Mouse (Mus musculus) frontal cortex, postnatal 36 days (tissue): ENCODE measurements around the gene Il12a.

Experiments used
- DNase-seq, 2 experiments: peaks; one replicate each; pipeline ENCODE4 v3.0.0; 2022; ENCODE audit warnings: low spot score in 2 of 2

Gene Il12a

GRCm38 (mm10) chr3:68690344-68690743 lies at the start of gene Il12a:
Il12a (plus strand) TSS chr3:68690644.
- no peak for DNase-seq

- DNase-seq, result no peak
These were observed 47.5 kb upstream of the Il12a start for GRCm38 (mm10) chr3:68642935-68643334.

- DNase-seq, result peak in 1 of 2 experiments; percentile 67
These were observed 43.9 kb upstream of the Il12a start for GRCm38 (mm10) chr3:68646387-68647130.

GRCm38 (mm10) chr3:68647282-68647681 lies 43.2 kb upstream of the Il12a start:
- no peak for DNase-seq

- no peak for DNase-seq
These were observed 40.2 kb upstream of the Il12a start for GRCm38 (mm10) chr3:68650251-68650650.

GRCm38 (mm10) chr3:68656607-68657352 lies 33.7 kb upstream of the Il12a start:
- no peak for DNase-seq

GRCm38 (mm10) chr3:68657589-68658245 lies 32.7 kb upstream of the Il12a start:
- no peak for DNase-seq

- DNase-seq, result no peak
These were observed 30.4 kb upstream of the Il12a start for GRCm38 (mm10) chr3:68659996-68660395.

GRCm38 (mm10) chr3:68660538-68660937 lies 29.9 kb upstream of the Il12a start:
- peak in 1 of 2 experiments; percentile 36 for DNase-seq

GRCm38 (mm10) chr3:68662386-68662785 lies 28.1 kb upstream of the Il12a start:
- DNase-seq, result no peak

GRCm38 (mm10) chr3:68664337-68664736 lies 26.1 kb upstream of the Il12a start:
- no peak for DNase-seq

- DNase-seq, result no peak
These were observed 24.1 kb upstream of the Il12a start for GRCm38 (mm10) chr3:68666377-68666776.

- DNase-seq, result no peak
These were observed 22.6 kb upstream of the Il12a start for GRCm38 (mm10) chr3:68667852-68668251.

- DNase-seq, result no peak
These were observed 20.9 kb upstream of the Il12a start for GRCm38 (mm10) chr3:68669418-68669974.

GRCm38 (mm10) chr3:68674721-68675120 lies 15.7 kb upstream of the Il12a start:
- DNase-seq, result no peak

- DNase-seq, result peak in 1 of 2 experiments; percentile 79
These were observed 15.1 kb upstream of the Il12a start for GRCm38 (mm10) chr3:68675216-68675835.

GRCm38 (mm10) chr3:68675980-68676678 lies 14.3 kb upstream of the Il12a start:
- no peak for DNase-seq

- DNase-seq, result peak; percentile 81 to 90
These were observed 13.6 kb upstream of the Il12a start for GRCm38 (mm10) chr3:68676831-68677303.

- no peak for DNase-seq
These were observed 11.4 kb upstream of the Il12a start for GRCm38 (mm10) chr3:68678805-68679585.

GRCm38 (mm10) chr3:68683579-68683978 lies 6.9 kb upstream of the Il12a start:
- DNase-seq, result no peak
